Mouse (Mus musculus) neural tube, embryonic 15.5 days (tissue): Measurements from ENCODE around the gene Casp9. TPM values are rescaled to one million over a fixed set of nuclear protein-coding genes. Genes with fewer than 3 reads are reported as not detected.

ENCODE experiments used
- ATAC-seq: fragments of 200-750 bp; cut with Nextera tagmentation; 2 replicates; pipeline ENCODE4 v1.8.0; 2017; ENCODE audit warnings: mild to moderate bottlenecking, moderate TSS enrichment, moderate library complexity; ENCODE audit not compliant: low FRiP score
- H3K27ac ChIP-seq: fragments of 300-500 bp; sonication (generic); replicated peaks from 2 replicates; pipeline ENCODE4 v1.5.1; 2015; ENCODE audit warnings: mild to moderate bottlenecking, inconsistent platforms
- H3K27me3 ChIP-seq: fragments of 300-500 bp; sonication (generic); replicated peaks from 2 replicates; pipeline ENCODE4 v1.6.1; 2015; ENCODE audit warnings: inconsistent platforms
- H3K36me3 ChIP-seq: fragments of 300-500 bp; sonication (generic); 2 replicates; pipeline ENCODE4 v1.6.1; 2015; ENCODE audit warnings: inconsistent platforms
- H3K4me1 ChIP-seq: fragments of 300-500 bp; sonication (generic); 2 replicates; pipeline ENCODE4 v1.6.1; 2015; ENCODE audit warnings: inconsistent platforms
- H3K4me2 ChIP-seq: fragments of 300-500 bp; sonication (generic); 2 replicates; pipeline ENCODE4 v1.6.1; 2015; ENCODE audit warnings: inconsistent platforms, mild to moderate bottlenecking, moderate library complexity
- H3K4me3 ChIP-seq: fragments of 300-500 bp; sonication (generic); replicated peaks from 2 replicates; pipeline ENCODE4 v1.5.1; 2015; ENCODE audit warnings: mild to moderate bottlenecking, inconsistent platforms
- H3K9ac ChIP-seq: fragments of 300-500 bp; sonication (generic); replicated peaks from 2 replicates; pipeline ENCODE4 v1.6.1; 2015; ENCODE audit warnings: mild to moderate bottlenecking, inconsistent platforms
- H3K9me3 ChIP-seq: fragments of 300-500 bp; sonication (generic); replicated peaks from 2 replicates; pipeline ENCODE4 v1.6.1; 2016; ENCODE audit warnings: inconsistent platforms
- WGBS: fragments of 180-500 bp; shearing (Covaris S2); methylation state at CpG from one replicate; pipeline ENCODE4 v1.1.7; 2015; ENCODE audit warnings: mixed read lengths; 5-methylcytosine and 5-hydroxymethylcytosine counted together
- polyA plus RNA-seq: library from polyadenylated mRNA; unstranded; fragments of >200 nt; fragmentation: Nextera tagmentation; extraction: Ambion mirVana; gene quantifications from 2 replicates; pipeline ENCODE4 v1.2.1, GENCODE M21; 2015

Casp9 gene
- polyA plus RNA-seq, 1 experiment from 2014 or later, result 19.2 TPM

- peaks cover 8% of the 10 kb centered on the region for H3K36me3 ChIP-seq
- H3K4me1 ChIP-seq, result 0 out of 2 replicates have a peak, but pooled peaks cover 4% of the 10 kb centered on the region
- no peaks in the 10 kb centered on the region for H3K27me3 ChIP-seq
- peak; percentile 55 for ATAC-seq
- no peak overlapping the region for H3K9ac ChIP-seq
- H3K9me3 ChIP-seq, result no peaks in the 10 kb centered on the region
- no peak overlapping the region for H3K4me3 ChIP-seq
- H3K27ac ChIP-seq, result no peak overlapping the region
- WGBS, result 21% methylated on average over 10 of the region's 10 CpGs
- H3K4me2 ChIP-seq, result no peak overlapping the region
These were observed 64.1 kb downstream of the Casp9 start for GRCm38 (mm10) chr4:141857422-141857930.

- Histone ChIP-seq H3K9ac (no peak overlapping the region), H3K27me3 (no peaks in the 10 kb centered on the region), H3K36me3 (peaks cover 8% of the 10 kb centered on the region), H3K4me1 (0 out of 2 replicates have a peak, but pooled peaks cover 4% of the 10 kb centered on the region), H3K4me2 (no peak overlapping the region), H3K4me3 (no peak overlapping the region), H3K27ac (0 out of 2 replicates have a peak overlapping the region, but pooled peaks have one; percentile 9), H3K9me3 (no peaks in the 10 kb centered on the region)
- ATAC-seq, result no peak
- 87% methylated on average over 20 of the region's 20 CpGs for WGBS
These were observed 65.1 kb downstream of the Casp9 start for GRCm38 (mm10) chr4:141858501-141858900.

DNA sequence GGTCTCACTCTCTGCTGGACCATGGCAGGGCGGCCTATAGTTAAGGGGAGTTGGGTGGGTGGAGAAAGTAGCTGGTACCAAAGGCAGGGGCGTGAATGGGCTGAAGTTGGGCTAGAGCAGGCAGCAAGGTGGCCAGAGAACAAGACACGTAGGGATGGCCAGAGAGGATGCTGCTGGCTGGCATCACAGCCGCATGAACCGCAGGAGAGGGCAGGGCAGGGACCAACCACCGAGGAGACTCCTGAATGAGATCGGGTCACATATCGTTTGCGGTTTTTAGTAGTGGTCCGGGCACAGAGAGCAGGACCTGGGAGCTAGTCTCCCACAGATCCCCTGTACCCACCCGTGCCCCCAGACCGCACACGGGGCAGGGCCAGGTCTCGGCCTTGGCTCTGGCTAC is 65.9 kb downstream of the Casp9 start:
- Histone ChIP-seq H3K9me3 (no peaks in the 10 kb centered on the region), H3K27ac (no peak overlapping the region), H3K36me3 (peaks cover 8% of the 10 kb centered on the region), H3K27me3 (no peaks in the 10 kb centered on the region), H3K4me3 (no peak overlapping the region), H3K4me1 (0 out of 2 replicates have a peak, but pooled peaks cover 4% of the 10 kb centered on the region), H3K9ac (no peak overlapping the region), H3K4me2 (no peak overlapping the region)
- WGBS, result 92% methylated on average over 14 of the region's 14 CpGs
- no peak for ATAC-seq

GRCm38 (mm10) chr4:141860246-141860841 is 66.9 kb downstream of the Casp9 start:
- Histone ChIP-seq H3K4me1 (0 out of 2 replicates have a peak, but pooled peaks cover 7% of the 10 kb centered on the region), H3K27ac (no peak overlapping the region), H3K9ac (no peak overlapping the region), H3K36me3 (peaks cover 11% of the 10 kb centered on the region), H3K4me3 (no peak overlapping the region), H3K4me2 (no peak overlapping the region), H3K27me3 (no peaks in the 10 kb centered on the region), H3K9me3 (no peaks in the 10 kb centered on the region)
- 74% methylated on average over 19 of the region's 19 CpGs for WGBS
- ATAC-seq, result no peak

- WGBS, result 91% methylated on average over 17 of the region's 17 CpGs
- no peak overlapping the region for H3K4me3 ChIP-seq
- no peak for ATAC-seq
- peaks cover 11% of the 10 kb centered on the region for H3K36me3 ChIP-seq
- no peak overlapping the region for H3K4me2 ChIP-seq
- no peak overlapping the region for H3K27ac ChIP-seq
- H3K4me1 ChIP-seq, result peaks cover 12% of the 10 kb centered on the region
- H3K9ac ChIP-seq, result no peak overlapping the region
- no peaks in the 10 kb centered on the region for H3K9me3 ChIP-seq
- no peaks in the 10 kb centered on the region for H3K27me3 ChIP-seq
These were observed 68.3 kb downstream of the Casp9 start for GRCm38 (mm10) chr4:141861591-141862295.

DNA sequence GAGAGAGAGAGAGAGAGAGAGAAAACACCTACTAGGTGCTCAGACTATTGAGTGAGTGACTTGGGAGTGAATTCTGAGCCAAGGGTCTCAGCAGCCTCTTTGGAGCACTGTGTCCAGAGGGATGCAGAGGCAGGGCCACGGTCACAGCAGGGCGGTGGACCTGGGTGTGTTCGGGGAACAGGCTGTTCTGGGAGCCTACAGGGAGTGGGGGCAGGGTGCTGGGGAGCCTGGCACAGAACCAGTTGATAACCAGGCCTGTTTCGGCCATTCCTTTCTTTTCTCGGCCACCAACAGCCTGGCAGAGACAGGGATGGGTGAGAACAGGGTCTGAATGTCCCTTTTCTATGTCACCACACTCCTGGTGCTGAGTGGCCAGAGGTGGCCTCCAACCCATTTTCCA is 69.5 kb downstream of the Casp9 start:
- H3K9me3 ChIP-seq, result no peaks in the 10 kb centered on the region
- WGBS, result 81% methylated on average over 5 of the region's 5 CpGs
- H3K4me1 ChIP-seq, result peaks cover 21% of the 10 kb centered on the region
- no peak overlapping the region for H3K4me2 ChIP-seq
- no peak overlapping the region for H3K9ac ChIP-seq
- H3K27me3 ChIP-seq, result no peaks in the 10 kb centered on the region
- no peak for ATAC-seq
- no peak overlapping the region for H3K27ac ChIP-seq
- H3K36me3 ChIP-seq, result peaks cover 11% of the 10 kb centered on the region
- no peak overlapping the region for H3K4me3 ChIP-seq

- H3K27me3 ChIP-seq, result no peaks in the 10 kb centered on the region
- no peak for ATAC-seq
These were observed 70.4 kb downstream of the Casp9 start for GRCm38 (mm10) chr4:141863726-141864280.

GRCm38 (mm10) chr4:141864506-141864905 is 71.1 kb downstream of the Casp9 start:
- Histone ChIP-seq H3K4me1 (peaks cover 27% of the 10 kb centered on the region), H3K4me3 (no peak overlapping the region), H3K27ac (no peak overlapping the region), H3K4me2 (no peak overlapping the region), H3K27me3 (no peaks in the 10 kb centered on the region), H3K9ac (no peak overlapping the region), H3K36me3 (peaks cover 8% of the 10 kb centered on the region), H3K9me3 (no peaks in the 10 kb centered on the region)
- no peak for ATAC-seq
- 96% methylated on average over 8 of the region's 8 CpGs for WGBS

More at GRCm38 (mm10) chr4:141863726-141864280, 70.4 kb downstream of the Casp9 start:
- H3K4me2 ChIP-seq, result no peak overlapping the region
- H3K27ac ChIP-seq, result no peak overlapping the region
- WGBS, result 93% methylated on average over 7 of the region's 7 CpGs
- no peaks in the 10 kb centered on the region for H3K9me3 ChIP-seq
- H3K9ac ChIP-seq, result no peak overlapping the region
- H3K36me3 ChIP-seq, result peaks cover 8% of the 10 kb centered on the region
- H3K4me1 ChIP-seq, result peaks cover 24% of the 10 kb centered on the region
- no peak overlapping the region for H3K4me3 ChIP-seq

- H3K27me3 ChIP-seq, result no peaks in the 10 kb centered on the region
- H3K4me3 ChIP-seq, result no peak overlapping the region
- H3K9me3 ChIP-seq, result no peaks in the 10 kb centered on the region
- WGBS, result 91% methylated on average over 5 of the region's 5 CpGs
- no peak overlapping the region for H3K4me2 ChIP-seq
- peaks cover 32% of the 10 kb centered on the region for H3K4me1 ChIP-seq
- no peak overlapping the region for H3K27ac ChIP-seq
- no peak overlapping the region for H3K9ac ChIP-seq
- no peak for ATAC-seq
- peaks cover 8% of the 10 kb centered on the region for H3K36me3 ChIP-seq
These were observed 71.6 kb downstream of the Casp9 start for GRCm38 (mm10) chr4:141865006-141865405.

Other genes starting within 250 kb of the Casp9 start
- gene Fblim1, start 187.5 kb upstream of the Casp9 start, polyA plus RNA-seq, result 31.0 and 32.2 TPM in 2 replicates
- gene Tmem82, start 175.0 kb upstream of the Casp9 start, polyA plus RNA-seq, result 0.18 and 0.88 TPM in 2 replicates
- gene Slc25a34, start 169.8 kb upstream of the Casp9 start, polyA plus RNA-seq, result 0.10 and 0.28 TPM in 2 replicates
- 6.8 and 8.1 TPM in 2 replicates for gene Plekhm2, start 128.7 kb upstream of the Casp9 start, polyA plus RNA-seq
- 0.22 TPM in 1 of 2 replicates, not detected in the other for gene Rsc1a1, start 108.0 kb upstream of the Casp9 start, polyA plus RNA-seq
- 11.9 and 14.9 TPM in 2 replicates for gene Ddi2, start 70.2 kb upstream of the Casp9 start, polyA plus RNA-seq
- gene Agmat, start 46.9 kb upstream of the Casp9 start, polyA plus RNA-seq, result 0.72 TPM in 1 of 2 replicates, not detected in the other
- 6.2 TPM in 2 replicates for gene Dnajc16, start 2.7 kb upstream of the Casp9 start, polyA plus RNA-seq
- 1.3 TPM in 1 of 2 replicates, not detected in the other for gene Cela2a, start 32.5 kb downstream of the Casp9 start, polyA plus RNA-seq
- not detected in 2 replicates for gene Ctrc, start 52.7 kb downstream of the Casp9 start, polyA plus RNA-seq
- gene Efhd2, start 81.3 kb downstream of the Casp9 start, polyA plus RNA-seq, result 75.6 and 85.4 TPM in 2 replicates
- gene Fhad1, start 221.5 kb downstream of the Casp9 start, polyA plus RNA-seq, result 4.5 and 4.8 TPM in 2 replicates